Mouse (Mus musculus): Measurements from ENCODE around the gene Mrps26. TPM values are rescaled to one million over a fixed set of nuclear protein-coding genes. Genes with fewer than 3 reads are reported as not detected.
"Not testable (repeated sequence)": the region's sequence is repeated elsewhere in the genome, so short reads cannot be mapped to it uniquely, and the experiment has no call there.

Gene Mrps26
- polyA plus RNA-seq, 2 experiments from 2014 or later, result 25.4 to 31.1 TPM

DNA sequence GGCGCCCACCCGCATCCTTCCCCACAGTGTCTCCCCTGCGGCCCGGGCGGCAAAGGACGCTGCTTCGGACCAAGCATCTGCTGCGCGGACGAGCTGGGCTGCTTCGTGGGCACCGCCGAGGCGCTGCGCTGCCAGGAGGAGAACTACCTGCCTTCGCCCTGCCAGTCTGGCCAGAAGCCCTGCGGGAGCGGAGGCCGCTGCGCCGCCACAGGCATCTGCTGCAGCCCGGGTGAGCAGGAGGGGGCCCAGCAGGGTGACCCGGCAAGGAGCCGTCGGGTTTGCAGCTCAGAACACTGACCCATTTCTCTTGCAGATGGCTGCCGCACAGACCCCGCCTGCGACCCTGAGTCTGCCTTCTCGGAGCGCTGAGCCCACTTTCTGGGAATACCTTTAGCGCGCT lies 13.0 kb downstream of the Mrps26 start:
- not testable (repeated sequence) for ATAC-seq

DNA sequence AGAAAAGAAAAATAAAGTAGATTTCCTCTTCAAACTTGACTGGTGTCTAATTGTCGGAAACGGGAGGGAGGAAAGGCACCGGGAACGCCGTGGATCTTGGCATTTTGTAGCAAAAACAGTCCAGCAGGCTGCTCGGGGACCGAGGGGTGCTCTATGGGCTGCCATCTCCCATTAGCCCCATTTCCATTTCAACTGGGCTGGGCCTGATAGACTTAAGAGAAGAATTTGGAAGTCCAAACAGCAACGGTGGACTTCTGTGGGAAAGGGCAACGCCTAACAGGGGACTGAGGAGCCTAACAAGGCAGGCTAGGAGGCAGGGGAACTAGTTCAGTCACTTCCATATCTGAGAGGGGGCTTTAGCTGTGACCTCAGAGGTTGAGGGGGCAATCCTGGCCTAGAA lies 13.5 kb downstream of the Mrps26 start:
- no peak for ATAC-seq

DNA sequence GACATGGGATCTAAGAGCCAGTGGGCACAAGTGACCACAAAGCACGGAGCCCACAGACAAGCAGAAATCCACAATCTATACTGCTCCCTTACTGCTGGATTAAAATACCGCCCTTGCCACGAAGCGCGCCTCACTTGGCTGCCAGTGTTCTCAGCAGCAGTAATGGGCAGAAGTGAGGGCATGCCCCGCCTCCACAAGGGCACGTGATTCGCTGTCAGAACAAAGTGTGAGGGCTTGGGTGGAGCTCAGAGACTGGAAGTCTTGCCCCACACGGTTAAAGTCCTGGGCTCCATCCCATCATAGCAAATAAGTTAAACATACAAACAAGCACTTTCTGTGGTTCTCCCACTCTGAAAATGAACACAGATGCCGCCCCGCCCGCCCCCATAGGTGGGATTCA lies 14.1 kb downstream of the Mrps26 start:
- ATAC-seq, result peak; percentile 74

DNA sequence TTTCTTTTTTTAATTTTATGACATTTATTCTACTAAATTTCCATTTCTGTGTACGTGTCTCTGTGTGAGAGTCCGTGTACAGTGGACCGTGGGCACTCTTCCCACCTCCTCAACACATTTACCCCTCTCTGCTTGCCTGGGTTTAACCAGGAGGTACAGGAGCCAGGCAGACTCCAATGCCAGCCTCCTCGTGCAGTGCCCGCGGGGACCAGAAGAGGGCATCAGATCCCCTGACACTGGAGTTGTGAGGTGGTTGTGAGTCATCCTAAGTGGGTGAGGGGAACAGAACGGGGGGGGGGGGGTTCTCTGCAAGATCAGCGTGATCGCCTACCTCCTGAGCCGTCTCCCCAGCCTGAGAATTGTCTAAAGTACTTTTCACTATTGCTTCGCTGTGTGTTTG lies 14.6 kb downstream of the Mrps26 start:
- peak; percentile 49 for ATAC-seq

DNA sequence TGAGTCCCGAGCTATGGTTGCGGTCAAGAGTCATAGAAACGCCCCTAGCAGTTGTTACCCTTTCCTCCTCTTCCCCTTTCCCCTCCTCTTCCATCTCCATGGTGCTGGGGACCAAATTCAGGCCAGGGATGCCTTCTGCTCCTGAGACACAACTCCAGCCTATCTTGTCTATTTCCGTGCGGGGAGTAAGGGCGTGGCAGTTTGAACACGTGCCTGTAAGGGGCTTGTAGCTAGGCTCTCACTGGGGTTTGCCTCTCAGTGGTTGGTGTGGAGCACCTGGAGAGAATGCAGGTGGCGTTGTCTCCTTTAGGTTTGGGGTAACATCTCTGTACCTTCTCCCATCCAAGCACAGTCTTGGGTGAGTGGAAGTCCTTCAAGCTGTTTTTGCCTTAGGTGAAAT lies 16.2 kb downstream of the Mrps26 start:
- no peak for ATAC-seq

DNA sequence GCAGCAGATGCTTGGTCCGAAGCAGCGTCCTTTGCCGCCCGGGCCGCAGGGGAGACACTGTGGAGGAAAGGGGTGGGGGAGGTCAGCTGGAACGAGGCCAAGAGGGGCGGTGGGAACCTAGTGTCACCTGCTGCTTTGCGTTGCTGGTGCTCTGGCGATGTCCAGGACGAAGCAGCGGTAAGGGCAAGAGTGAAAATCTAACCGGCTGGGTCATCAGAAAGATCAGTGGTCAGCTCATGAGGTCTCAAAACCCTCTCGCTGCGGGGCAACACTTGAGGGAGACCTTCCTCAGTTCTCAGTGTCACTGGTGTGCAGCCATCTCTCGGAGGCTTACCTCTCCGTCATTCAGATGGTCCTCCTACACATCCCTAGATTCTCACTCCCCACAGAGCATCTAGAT lies 17.7 kb downstream of the Mrps26 start:
- ATAC-seq, result no peak

DNA sequence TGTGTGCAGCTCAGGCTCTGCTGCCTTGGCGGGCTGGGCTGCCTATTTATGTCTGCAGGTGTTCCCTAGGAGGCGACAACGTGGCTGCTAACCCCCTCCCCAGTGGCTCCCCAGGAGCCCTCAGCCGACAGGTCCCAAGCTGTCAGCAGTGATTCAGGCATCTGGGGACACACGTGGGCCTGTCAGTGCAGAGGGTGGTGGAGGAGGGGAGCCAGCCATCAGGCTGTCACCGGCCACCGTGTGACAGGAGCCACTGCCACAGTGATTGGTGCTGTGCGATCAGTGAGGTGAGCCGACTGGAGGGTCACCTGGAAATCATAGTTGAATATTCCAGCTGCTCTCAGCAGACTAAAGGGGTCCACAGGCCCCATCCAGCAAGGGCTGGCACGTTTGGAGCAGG lies 19.0 kb downstream of the Mrps26 start, which contains the start of gene Avp:
Avp (minus strand) TSS at position 3 of the 400 bp plus-strand sequence.
- ATAC-seq, result no peak

DNA sequence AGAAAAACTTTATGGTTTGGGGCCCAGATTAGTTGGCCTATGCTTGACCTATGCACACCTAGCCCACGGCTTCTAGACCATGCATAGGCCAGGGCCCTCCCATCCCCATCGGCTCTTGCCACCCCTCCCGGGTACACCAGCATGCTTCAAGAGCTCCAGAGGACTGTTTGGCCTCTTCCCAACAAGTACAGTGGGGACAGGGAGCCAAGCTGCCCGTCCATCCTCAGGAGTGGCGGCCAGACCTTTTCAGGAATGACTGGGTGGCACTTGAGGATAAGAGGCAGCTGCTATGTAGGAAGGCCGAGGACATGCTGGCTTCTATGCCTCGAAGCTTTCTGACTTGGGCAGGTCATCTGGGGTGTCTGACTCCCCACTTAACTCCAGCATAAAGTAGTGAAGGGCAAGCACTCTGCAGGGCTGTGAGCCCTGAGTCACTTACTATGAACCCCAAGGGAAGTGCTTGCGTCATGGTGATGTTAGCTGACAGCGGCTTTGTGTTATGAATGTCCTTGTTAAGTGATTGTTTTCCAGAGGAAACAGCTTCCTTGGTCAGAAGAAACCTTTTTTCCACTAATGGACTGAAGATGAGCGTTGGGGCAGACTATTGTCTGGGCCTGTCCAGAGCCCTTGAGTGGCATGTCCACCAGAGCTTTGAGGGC lies 20.5 kb downstream of the Mrps26 start:
- no peak for ATAC-seq

DNA sequence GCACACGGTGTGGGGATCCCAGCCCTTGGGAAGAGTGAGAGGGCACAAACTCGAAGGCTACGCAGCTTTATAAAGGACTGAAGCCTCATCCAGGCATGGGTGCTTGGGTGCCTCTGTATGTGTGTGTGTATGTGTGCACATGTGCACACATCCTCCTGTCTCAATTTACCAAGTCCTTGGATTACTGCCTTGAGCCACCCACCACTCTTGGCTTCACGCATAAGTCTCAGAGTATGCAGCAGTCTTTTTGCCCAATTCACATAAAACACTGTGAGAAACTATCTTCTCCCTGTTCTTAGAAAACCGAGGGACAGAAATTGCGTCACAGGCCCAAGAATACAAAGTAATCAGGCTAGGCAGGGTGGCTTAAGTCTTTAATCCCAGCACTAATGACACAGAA lies 22.5 kb downstream of the Mrps26 start:
- no peak for ATAC-seq

DNA sequence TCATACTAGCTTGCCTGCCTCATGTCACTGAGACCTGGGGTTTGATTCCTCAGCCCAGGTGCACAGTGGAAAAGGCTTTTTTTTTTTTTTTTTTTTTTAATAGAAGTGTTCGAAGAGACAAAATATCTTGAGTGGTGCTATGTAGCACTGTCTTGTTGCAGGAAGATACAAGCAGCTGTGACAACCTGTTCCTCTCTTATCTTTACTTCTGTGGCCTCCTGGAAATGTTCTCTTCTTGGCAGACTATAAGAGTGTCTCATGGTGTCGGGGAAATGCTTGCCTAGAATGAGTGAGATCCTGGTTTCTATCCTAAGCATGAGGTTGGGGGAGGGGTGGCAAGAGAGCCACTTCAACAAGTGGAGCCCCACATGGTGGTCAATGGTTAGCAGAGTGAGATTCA lies 24.8 kb downstream of the Mrps26 start:
- no peak for ATAC-seq

DNA sequence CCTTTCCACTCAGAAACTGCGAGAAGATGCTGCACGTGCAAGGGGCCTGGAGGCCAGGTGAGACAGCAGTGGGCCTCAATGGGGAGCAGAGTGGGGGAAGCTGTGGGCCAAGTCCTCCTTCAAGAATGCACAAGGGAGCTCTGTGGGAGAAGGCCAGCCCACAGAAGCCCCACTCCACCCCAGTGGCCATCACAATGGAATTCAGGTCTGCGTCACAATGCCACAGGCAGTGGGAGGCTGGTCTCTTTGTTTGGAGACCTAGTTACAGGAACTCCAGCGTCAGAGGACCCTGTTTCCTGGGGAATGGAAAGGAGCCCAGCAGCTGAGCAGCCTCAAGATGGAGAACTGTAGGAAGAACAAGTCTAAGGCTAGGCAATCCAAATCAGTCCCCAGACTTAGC lies 25.6 kb downstream of the Mrps26 start:
- no peak for ATAC-seq

DNA sequence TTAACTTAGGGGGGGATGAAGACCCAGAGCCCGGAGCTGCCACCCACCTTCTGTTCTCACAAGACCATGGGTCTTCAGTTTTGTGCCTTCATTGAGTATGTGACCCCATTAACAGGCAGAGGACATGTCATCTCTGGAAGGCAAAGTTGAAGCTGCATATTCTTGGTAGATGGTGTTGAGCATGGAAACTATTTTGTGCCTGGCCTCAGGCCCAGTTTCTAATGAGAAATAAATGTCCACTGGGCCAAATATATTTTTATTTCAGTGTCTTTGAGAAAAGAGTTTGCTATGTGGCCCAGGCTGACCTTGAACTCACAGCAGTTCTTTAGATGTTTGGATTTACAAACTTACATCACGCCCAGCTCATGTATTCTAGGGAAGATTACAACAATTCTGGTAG lies 26.2 kb downstream of the Mrps26 start:
- ATAC-seq, result no peak

DNA sequence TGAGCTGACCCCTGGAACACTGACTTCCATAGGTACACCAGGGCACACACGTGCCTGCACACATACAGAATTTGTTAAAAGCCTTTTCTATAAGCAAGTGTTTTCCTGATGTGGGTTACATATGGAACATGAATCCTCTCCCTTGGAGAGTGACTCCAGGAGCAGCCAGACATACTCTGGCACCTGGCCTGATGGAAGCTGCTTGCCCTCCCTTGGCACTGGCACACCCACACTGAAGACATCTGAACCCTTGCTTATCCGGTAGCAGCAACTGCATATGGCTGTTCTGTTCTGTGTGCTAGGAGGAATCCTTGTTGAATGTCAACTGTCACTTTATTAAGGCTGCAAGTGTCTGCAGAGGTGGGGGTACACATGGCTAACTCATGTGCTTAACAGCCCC lies 27.5 kb downstream of the Mrps26 start:
- no peak for ATAC-seq

DNA sequence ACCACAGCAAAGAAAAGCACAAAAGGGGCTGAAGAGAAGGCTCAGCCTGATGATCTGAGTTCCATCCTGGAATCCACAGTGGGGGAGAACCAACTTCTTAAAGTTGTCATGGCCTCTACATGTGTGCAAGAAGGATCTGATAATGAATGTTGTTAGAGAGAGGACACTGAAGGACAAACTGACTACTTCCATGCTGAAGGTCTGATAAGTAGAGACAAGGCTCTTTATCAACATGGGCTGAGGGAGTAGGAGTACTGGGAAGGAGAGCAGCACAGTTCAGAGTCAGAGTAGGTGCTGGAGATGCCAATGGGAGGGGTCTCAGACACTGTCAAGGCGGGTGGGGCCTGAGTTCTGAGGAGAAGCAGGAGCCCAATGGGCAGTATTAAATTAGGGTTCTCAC lies 32.1 kb downstream of the Mrps26 start:
- no peak for ATAC-seq

DNA sequence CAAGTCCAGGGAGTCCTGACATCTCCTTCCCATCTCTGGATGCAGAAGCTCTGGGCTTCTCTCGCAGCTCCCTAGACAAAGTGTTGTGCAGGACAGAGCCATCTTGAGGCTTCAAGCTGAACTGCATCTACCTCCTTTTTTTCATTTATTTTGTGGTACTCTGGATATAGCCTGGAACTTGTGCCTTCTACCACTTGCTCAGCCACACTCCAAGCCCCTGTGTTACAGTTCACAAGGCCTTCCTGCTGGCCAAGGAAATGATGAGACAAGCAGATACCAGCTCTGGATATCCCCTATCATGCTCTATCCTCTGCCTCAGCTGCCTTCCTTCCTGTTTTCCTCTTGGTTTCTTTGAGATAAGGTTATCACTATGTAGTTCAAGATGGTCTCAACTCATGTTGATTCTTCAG lies 34.1 kb downstream of the Mrps26 start:
- peak; percentile 36 for ATAC-seq

DNA sequence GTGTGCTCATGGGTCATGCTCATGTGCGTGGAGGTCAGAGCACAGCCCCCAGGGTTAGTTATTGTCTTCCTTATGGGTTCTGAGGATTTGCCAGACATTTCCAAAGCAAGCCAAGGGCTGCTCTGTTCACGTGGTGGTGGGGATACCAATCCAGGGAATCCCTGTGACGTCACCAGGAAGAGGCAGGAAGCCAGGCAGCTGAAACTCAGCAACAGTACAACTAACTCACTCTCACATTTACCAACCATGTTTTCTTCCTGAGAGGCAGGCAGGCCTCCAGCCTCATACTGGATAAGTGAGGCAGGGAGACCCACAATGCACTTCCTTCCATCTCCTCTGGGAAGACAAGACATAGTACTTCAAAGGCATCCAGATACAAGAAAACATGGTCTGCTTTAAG lies 34.9 kb downstream of the Mrps26 start:
- no peak for ATAC-seq

DNA sequence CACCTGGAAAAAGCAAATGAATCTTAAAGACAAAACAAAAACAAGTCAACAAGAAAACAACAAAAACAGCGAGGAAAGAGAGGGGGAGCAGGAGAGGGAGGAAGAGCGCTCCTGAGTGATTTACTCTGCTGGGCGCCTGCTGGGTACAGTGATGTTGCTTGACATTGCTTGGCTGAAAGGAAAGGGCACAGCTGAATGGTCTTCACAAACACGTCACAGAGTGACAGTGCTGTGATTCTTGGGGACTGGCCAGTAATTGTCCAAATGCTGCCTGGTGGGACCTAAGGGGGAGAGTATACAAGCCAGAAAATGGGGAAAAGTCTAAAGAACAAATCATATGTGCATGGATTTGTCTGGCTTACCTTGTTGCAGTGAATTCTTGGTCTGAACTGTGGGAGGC lies 38.7 kb downstream of the Mrps26 start:
- ATAC-seq, result no peak

DNA sequence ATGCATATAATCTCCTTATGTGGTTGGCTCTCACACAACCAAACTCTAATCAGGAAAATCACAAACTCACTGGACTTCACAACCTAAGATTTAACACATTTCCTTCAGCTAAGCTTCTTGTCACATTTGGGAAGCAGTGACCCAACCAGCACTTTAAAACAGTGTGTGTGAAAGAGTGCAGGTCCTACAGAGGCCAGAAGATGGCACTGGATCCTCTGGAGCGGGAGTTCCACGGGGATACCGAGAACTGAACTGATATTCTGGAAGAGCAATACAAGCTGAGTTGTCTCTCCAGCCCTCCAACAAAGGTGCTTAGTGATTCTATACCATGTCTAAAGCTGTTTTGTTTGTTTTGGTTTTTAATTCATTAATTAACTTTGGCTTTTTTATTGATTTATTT lies 49.5 kb downstream of the Mrps26 start:
- no peak for ATAC-seq

Other genes with a start within 250 kb of the Mrps26 start
- 1 to 10 TPM in 1 of 2 experiments, under 1 TPM in 1; 0.24 to 1.2 TPM for gene Cpxm1, start 166.2 kb upstream of the Mrps26 start, polyA plus RNA-seq (2017; shearing (Covaris generic))
- not detected for gene Gm28372, start 158.5 kb upstream of the Mrps26 start, polyA plus RNA-seq (2017; shearing (Covaris generic))
- not detected for gene 1700020A23Rik, start 158.5 kb upstream of the Mrps26 start, polyA plus RNA-seq (2017; shearing (Covaris generic))
- gene Tmem239, start 157.3 kb upstream of the Mrps26 start, polyA plus RNA-seq (2017; shearing (Covaris generic)), result not detected
- gene Vps16, start 139.4 kb upstream of the Mrps26 start, polyA plus RNA-seq (2017; shearing (Covaris generic)), result 100 to 1,000 TPM; 132 to 174 TPM
- gene Pced1a, start 139.0 kb upstream of the Mrps26 start, polyA plus RNA-seq (2017; shearing (Covaris generic)), result 10 to 100 TPM; 11.6 to 18.4 TPM
- gene Ptpra, start 113.5 kb upstream of the Mrps26 start, polyA plus RNA-seq (2017; shearing (Covaris generic)), result 10 to 100 TPM; 58.1 to 69.6 TPM
- gene Oxt, start 12.4 kb downstream of the Mrps26 start, polyA plus RNA-seq (2017; shearing (Covaris generic)), result not detected
- not detected for gene Avp, start 18.8 kb downstream of the Mrps26 start, polyA plus RNA-seq (2017; shearing (Covaris generic))
- gene Fastkd5, start 66.3 kb downstream of the Mrps26 start, polyA plus RNA-seq (2017; shearing (Covaris generic)), result 10 to 100 TPM in 1 of 2 experiments, 1 to 10 TPM in 1; 9.0 to 11.0 TPM
- gene Ubox5, start 66.3 kb downstream of the Mrps26 start, polyA plus RNA-seq (2017; shearing (Covaris generic)), result 1 to 10 TPM; 8.4 to 9.0 TPM
- under 1 TPM in 1 of 2 experiments, not detected in 1; 0.15 TPM for gene Lzts3, start 79.1 kb downstream of the Mrps26 start, polyA plus RNA-seq (2017; shearing (Covaris generic))
- gene Ddrgk1, start 100.9 kb downstream of the Mrps26 start, polyA plus RNA-seq (2017; shearing (Covaris generic)), result 100 to 1,000 TPM; 120 to 135 TPM
- 10 to 100 TPM; 42.4 to 47.3 TPM for gene Itpa, start 103.9 kb downstream of the Mrps26 start, polyA plus RNA-seq (2017; shearing (Covaris generic))
- under 1 TPM in 1 of 2 experiments, not detected in 1; 0.33 TPM for gene Slc4a11, start 133.8 kb downstream of the Mrps26 start, polyA plus RNA-seq (2017; shearing (Covaris generic))